Mouse (Mus musculus) CD4-positive, CD25-positive, alpha-beta regulatory T cell, adult 9 weeks (primary cell): ENCODE results near the gene Slc2a13. TPM values are rescaled to one million over a fixed set of nuclear protein-coding genes. Genes with fewer than 3 reads are reported as not detected.

ENCODE experiments used
- polyA plus RNA-seq: library from polyadenylated mRNA; unstranded; fragments of 100-300 nt; shearing (Covaris generic); gene quantifications from one replicate; pipeline ENCODE4 v1.2.1, GENCODE M21; 2017

The Slc2a13 gene
- not detected for polyA plus RNA-seq

DNA sequence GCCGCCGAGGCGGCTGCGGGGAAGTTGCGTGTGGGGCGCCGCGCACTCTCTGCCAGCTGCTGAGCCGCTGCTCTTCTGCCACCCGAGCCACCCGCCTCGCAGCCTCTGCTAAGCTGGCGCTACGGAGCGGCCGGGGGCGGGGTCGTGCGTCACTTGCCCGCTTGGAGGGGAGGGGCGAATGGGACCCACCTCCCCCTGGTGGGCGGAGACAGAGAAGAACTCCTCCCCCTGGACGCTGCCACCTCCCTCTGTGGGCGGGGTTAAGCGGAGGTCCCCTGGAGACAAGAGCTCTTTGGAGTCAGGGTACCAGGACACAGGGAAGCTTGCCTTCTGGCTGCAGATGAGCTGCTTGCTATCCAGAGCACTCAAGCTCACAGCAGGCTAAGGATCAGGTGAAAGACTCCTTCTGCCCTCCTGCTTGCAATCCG is at the start of gene Slc2a13:
Gene Slc2a13 (minus strand): TSS at position 151 of the 428 bp plus-strand sequence.

Other genes starting within 250 kb of the Slc2a13 start
- 0.38 TPM for gene Lrrk2, start 99.9 kb upstream of the Slc2a13 start, polyA plus RNA-seq